Mouse (Mus musculus) kidney, adult 2 months (tissue): ENCODE data around the gene Ranbp17. TPM values are rescaled to one million over a fixed set of nuclear protein-coding genes. Genes with fewer than 3 reads are reported as not detected.

Experiments
- DNase-seq: peaks from one replicate; pipeline ENCODE4 v3.0.0; 2021
- H3K27ac ChIP-seq: fragments of 200-500 bp; 2 replicates; pipeline ENCODE4 v1.5.1; 2012; ENCODE audit warnings: low read depth, low read length, control low read depth, inconsistent platforms; ENCODE audit not compliant: insufficient read depth
- H3K27me3 ChIP-seq: fragments of 200-500 bp; replicated peaks from 2 replicates; pipeline ENCODE4 v1.6.1; 2012; ENCODE audit warnings: mild to moderate bottlenecking, moderate library complexity, low read length, inconsistent platforms; ENCODE audit not compliant: control insufficient read depth, insufficient read depth
- H3K36me3 ChIP-seq: fragments of 200-500 bp; 2 replicates; pipeline ENCODE4 v1.6.1; 2012; ENCODE audit warnings: mild to moderate bottlenecking, moderate library complexity, low read length, inconsistent platforms; ENCODE audit not compliant: control insufficient read depth, insufficient read depth
- H3K4me1 ChIP-seq: fragments of 200-500 bp; 2 replicates; pipeline ENCODE4 v1.6.1; 2011; ENCODE audit warnings: low read length; ENCODE audit not compliant: control insufficient read depth, insufficient read depth
- H3K4me3 ChIP-seq: fragments of 200-500 bp; 2 replicates; pipeline ENCODE4 v1.5.1; 2011; ENCODE audit warnings: mild to moderate bottlenecking, low read depth, low read length, control low read depth; ENCODE audit not compliant: insufficient read depth
- CTCF ChIP-seq: fragments of 200-500 bp; conservative IDR thresholded peaks from 2 replicates; pipeline ENCODE4 v1.5.1; 2011; ENCODE audit warnings: low read depth, mild to moderate bottlenecking, control low read depth, low read length, moderate library complexity, mixed read lengths; ENCODE audit not compliant: insufficient read depth, insufficient read length
- POLR2A ChIP-seq: fragments of 200-500 bp; IDR thresholded peaks from one replicate; pipeline ENCODE4 v1.6.1; 2011; ENCODE audit warnings: low read depth, low read length, control low read depth
- WGBS: fragments of 180-500 bp; shearing (Covaris S2); methylation state at CpG from one replicate; pipeline ENCODE4 v1.1.7; 2018; 5-methylcytosine and 5-hydroxymethylcytosine counted together
- polyA plus RNA-seq: library from polyadenylated mRNA; depleted of rRNA; stranded (reverse); fragments of >200 nt; gene quantifications from 2 replicates; pipeline ENCODE4 v1.2.3, GENCODE M21; 2012

Ranbp17 gene
- polyA plus RNA-seq, 1 experiment = 0.45 TPM

- Histone ChIP-seq H3K27me3 (no peaks in the 10 kb centered on the region), H3K4me3 (no peak overlapping the region), H3K4me1 (no peaks in the 10 kb centered on the region), H3K36me3 (no peaks in the 10 kb centered on the region), H3K27ac (no peak overlapping the region)
- no peak for DNase-seq
- 74% methylated on average over 3 of the region's 3 CpGs for WGBS
- TF ChIP-seq POLR2A = no peak
- TF ChIP-seq CTCF = no peak
Observed at GRCm38 (mm10) chr11:33422226-33422625, 91.3 kb downstream of the Ranbp17 start.

GRCm38 (mm10) chr11:33404651-33405050 lies 108.9 kb downstream of the Ranbp17 start:
- no peak for DNase-seq
- no peaks in the 10 kb centered on the region for H3K27me3 ChIP-seq
- WGBS = 79% methylated on average over 4 of the region's 4 CpGs
- no peak overlapping the region for H3K27ac ChIP-seq
- H3K4me1 ChIP-seq = no peaks in the 10 kb centered on the region
- TF ChIP-seq CTCF (no peak), POLR2A (no peak)
- no peak overlapping the region for H3K4me3 ChIP-seq
- no peaks in the 10 kb centered on the region for H3K36me3 ChIP-seq

- TF ChIP-seq POLR2A (no peak), CTCF (no peak)
- no peaks in the 10 kb centered on the region for H3K27me3 ChIP-seq
- H3K36me3 ChIP-seq = no peaks in the 10 kb centered on the region
- 86% methylated on average over 1 of the region's 1 CpGs for WGBS
- H3K4me1 ChIP-seq = no peaks in the 10 kb centered on the region
- no peak overlapping the region for H3K4me3 ChIP-seq
- no peak for DNase-seq
- H3K27ac ChIP-seq = no peak overlapping the region
Observed at GRCm38 (mm10) chr11:33399346-33399745, 114.2 kb downstream of the Ranbp17 start.

- Histone ChIP-seq H3K36me3 (no peaks in the 10 kb centered on the region), H3K27ac (no peak overlapping the region), H3K27me3 (no peaks in the 10 kb centered on the region), H3K4me3 (no peak overlapping the region), H3K4me1 (no peaks in the 10 kb centered on the region)
- TF ChIP-seq POLR2A (no peak), CTCF (no peak)
- 78% methylated on average over 3 of the region's 3 CpGs for WGBS
- DNase-seq = no peak
Observed at GRCm38 (mm10) chr11:33398701-33399100, 114.8 kb downstream of the Ranbp17 start.

- H3K36me3 ChIP-seq = no peaks in the 10 kb centered on the region
- no peaks in the 10 kb centered on the region for H3K4me1 ChIP-seq
- TF ChIP-seq POLR2A = no peak
- no peak for TF ChIP-seq CTCF
- no peaks in the 10 kb centered on the region for H3K27me3 ChIP-seq
- DNase-seq = no peak
- no peak overlapping the region for H3K4me3 ChIP-seq
- WGBS = 92% methylated on average over 6 of the region's 6 CpGs
- H3K27ac ChIP-seq = no peak overlapping the region
Observed at GRCm38 (mm10) chr11:33396275-33396674, 117.3 kb downstream of the Ranbp17 start.

GRCm38 (mm10) chr11:33394093-33394492 lies 119.5 kb downstream of the Ranbp17 start:
- Histone ChIP-seq H3K27ac (no peak overlapping the region), H3K4me1 (no peaks in the 10 kb centered on the region), H3K36me3 (no peaks in the 10 kb centered on the region), H3K4me3 (no peak overlapping the region), H3K27me3 (no peaks in the 10 kb centered on the region)
- WGBS = 87% methylated on average over 3 of the region's 3 CpGs
- no peak for DNase-seq
- no peak for TF ChIP-seq CTCF
- TF ChIP-seq POLR2A = no peak

- Histone ChIP-seq H3K27me3 (no peaks in the 10 kb centered on the region), H3K27ac (no peak overlapping the region), H3K36me3 (no peaks in the 10 kb centered on the region), H3K4me1 (no peaks in the 10 kb centered on the region), H3K4me3 (no peak overlapping the region)
- TF ChIP-seq POLR2A = no peak
- no peak for TF ChIP-seq CTCF
- no peak for DNase-seq
- WGBS = 95% methylated on average over 2 of the region's 2 CpGs
Observed at GRCm38 (mm10) chr11:33388685-33389084, 124.9 kb downstream of the Ranbp17 start.

- Histone ChIP-seq H3K27me3 (no peaks in the 10 kb centered on the region), H3K36me3 (no peaks in the 10 kb centered on the region), H3K4me3 (no peak overlapping the region), H3K27ac (no peak overlapping the region), H3K4me1 (no peaks in the 10 kb centered on the region)
- DNase-seq = no peak
- TF ChIP-seq POLR2A (no peak), CTCF (no peak)
- WGBS = 54% methylated on average over 5 of the region's 5 CpGs
Observed at GRCm38 (mm10) chr11:33361867-33362266, 151.7 kb downstream of the Ranbp17 start.
